ENCODE assay signal across 12 mouse cellular contexts in genomic region chr17:30549899-30550773, GRCm38 (mm10). TPM values are rescaled to one million over a fixed set of nuclear protein-coding genes. Genes with fewer than 3 reads are reported as not detected.
A peak's percentile ranks its signal among the peaks of the same experiment; 100 is the strongest.
DNase-seq lines count a peak whose midpoint lies in the region; ATAC-seq and TF ChIP-seq lines count a peak whose summit lies in the region.
"Had no signal": no experiment of that assay in that cellular context is flagged by ENCODE, and none has a peak within 500 bp of the region (broad histone marks: within the 10 kb centered on the region; RNA-seq: fewer than 3 reads in every experiment).

No protein-coding gene starts in this region.

- peaks cover 29% of the 10 kb centered on the region for H3K4me1 ChIP-seq in heart, embryonic 10.5 days
- H3K4me1 ChIP-seq in kidney, postnatal 0 days (replicated peaks; ENCODE audit: insufficient read depth, low read length): 0 out of 2 replicates have a peak, but pooled peaks cover 4% of the 10 kb centered on the region
- peaks cover 3% of the 10 kb centered on the region; the same call in 1 of the 2 replicates for H3K4me1 ChIP-seq in kidney, adult 2 months (ENCODE audit: control insufficient read depth, insufficient read depth, low read length)
- H3K4me1 ChIP-seq in megakaryocyte, embryonic 14.5 days: peaks cover 49% of the 10 kb centered on the region

- no peak for DNase-seq in heart, embryonic 10.5 days (ENCODE audit: low spot score)
- no peak for DNase-seq in heart, postnatal 14 days
- no peak for DNase-seq in kidney, postnatal 0 days (ENCODE audit: low spot score)
- DNase-seq in kidney, adult 2 months: no peak
- DNase-seq in right cerebral cortex, postnatal 4 days: no peak
- DNase-seq: adrenal gland, adult 2 months; cerebellum, postnatal 36 days; gastrocnemius, postnatal 10 days had no signal

- H3K4me3 ChIP-seq in heart, embryonic 10.5 days: no peak overlapping the region; the same call in none of the 2 replicates
- H3K4me3 ChIP-seq in kidney, postnatal 0 days (replicated peaks; ENCODE audit: low read depth, low read length): no peak overlapping the region
- H3K4me3 ChIP-seq in kidney, adult 2 months (ENCODE audit: insufficient read depth, low read depth, low read length): no peak overlapping the region
- peak overlapping the region; percentile 40 for H3K4me3 ChIP-seq in megakaryocyte, embryonic 14.5 days (replicated peaks)
- H3K4me3 ChIP-seq: myocyte had no signal

- no peak overlapping the region for H3K4me2 ChIP-seq in kidney, postnatal 0 days (ENCODE audit: low read length)

- 0 out of 2 replicates have a peak overlapping the region, but pooled peaks have one; percentile 4 for H3K9ac ChIP-seq in kidney, postnatal 0 days (ENCODE audit: low read depth, low read length)

- 36% methylated on average over 9 of the region's 9 CpGs for WGBS in heart, embryonic 10.5 days
- 59% methylated on average over 9 of the region's 9 CpGs for WGBS in kidney, postnatal 0 days
- WGBS in kidney, adult 2 months: 69% methylated on average over 9 of the region's 9 CpGs

- no peaks in the 10 kb centered on the region for H3K27me3 ChIP-seq in heart, embryonic 10.5 days (ENCODE audit: insufficient read depth, poor library complexity, severe bottlenecking)
- H3K27me3 ChIP-seq in kidney, postnatal 0 days (ENCODE audit: insufficient read depth, low read length): no peaks in the 10 kb centered on the region
- no peaks in the 10 kb centered on the region for H3K27me3 ChIP-seq in kidney, adult 2 months (replicated peaks; ENCODE audit: control insufficient read depth, insufficient read depth, low read length)
- H3K27me3 ChIP-seq in megakaryocyte, embryonic 14.5 days (replicated peaks): no peaks in the 10 kb centered on the region

- TF ChIP-seq CTCF in kidney, postnatal 0 days (IDR thresholded peaks at IDR 0.05; ENCODE audit: low read depth): no peak
- TF ChIP-seq CTCF in kidney, adult 2 months (conservative IDR thresholded peaks at IDR 0.05; ENCODE audit: insufficient read depth, insufficient read length, low read depth, low read length): no peak

- peak overlapping the region; percentile 85 for H3K27ac ChIP-seq in heart, embryonic 10.5 days
- H3K27ac ChIP-seq in kidney, postnatal 0 days: 0 out of 2 replicates have a peak overlapping the region, but pooled peaks have one; percentile 25
- no peak overlapping the region for H3K27ac ChIP-seq in kidney, adult 2 months (ENCODE audit: insufficient read depth, low read depth, low read length)

- TF ChIP-seq POLR2A in kidney, adult 2 months (IDR thresholded peaks at IDR 0.05; ENCODE audit: low read depth, low read length): no peak

- H3K9me3 ChIP-seq in heart, embryonic 10.5 days: no peaks in the 10 kb centered on the region
- H3K9me3 ChIP-seq in kidney, postnatal 0 days (replicated peaks; ENCODE audit: low read length): no peaks in the 10 kb centered on the region
- H3K9me3 ChIP-seq in megakaryocyte, embryonic 14.5 days: no peaks in the 10 kb centered on the region

- H3K36me3 ChIP-seq in heart, embryonic 10.5 days: no peaks in the 10 kb centered on the region
- no peaks in the 10 kb centered on the region for H3K36me3 ChIP-seq in kidney, postnatal 0 days (ENCODE audit: insufficient read depth, low read length)
- H3K36me3 ChIP-seq in kidney, adult 2 months (ENCODE audit: control insufficient read depth, insufficient read depth, low read length): no peaks in the 10 kb centered on the region
- H3K36me3 ChIP-seq in megakaryocyte, embryonic 14.5 days (replicated peaks; ENCODE audit: low read length): peaks cover 4% of the 10 kb centered on the region

- no peak for ATAC-seq in kidney, postnatal 0 days (replicated peaks; ENCODE audit: low FRiP score, low read depth)
- no peak for ATAC-seq in megakaryocyte, adult 5-6 weeks (ENCODE audit: poor library complexity, severe bottlenecking)
- ATAC-seq in erythroblast, adult 5-6 weeks (replicated peaks; ENCODE audit: low FRiP score, poor library complexity, severe bottlenecking): no peak; the same call in 1 of the 2 replicates

- intact Hi-C loops in heart, postnatal 14 days (cut with DNase I): no loop called here

RNA-seq across cellular contexts. Expression of gene Btbd9, which starts 26.2 kb away (rescaled TPM):
- polyA plus RNA-seq in heart, embryonic 10.5 days (2016; fragmentation: Nextera tagmentation; extraction: Ambion mirVana): 47.7 and 59.8 TPM in 2 replicates
- total RNA-seq in heart, postnatal 14 days (2021): 10 to 100 TPM; 20.9 to 22.4 TPM
- 41.1 and 51.4 TPM in 2 replicates for polyA plus RNA-seq in kidney, postnatal 0 days (2015; fragmentation: Nextera tagmentation; extraction: Ambion mirVana)
- polyA plus RNA-seq in kidney, adult 2 months (2012; rRNA removed): 21.9 and 25.6 TPM in 2 replicates
- 80.3 and 125 TPM in 2 replicates for polyA plus RNA-seq in megakaryocyte, embryonic 14.5 days (2012; ENCODE audit: insufficient read depth, low replicate concordance)
- 16.3 and 21.0 TPM in 2 replicates for total RNA-seq in megakaryocyte, adult 5-6 weeks (2015)
- 12.6 and 15.5 TPM in 2 replicates for total RNA-seq in megakaryocyte, adult 5-6 weeks (2017)
- total RNA-seq in erythroblast, adult 5-6 weeks (2015; ENCODE audit: low replicate concordance): 6.5 and 9.2 TPM in 2 replicates
- total RNA-seq in erythroblast, adult 5-6 weeks (2017; ENCODE audit: low replicate concordance): 2.4 and 6.3 TPM in 2 replicates
